Mouse (Mus musculus) testis, adult 2 months (tissue): Measurements from ENCODE around the gene Fbxw27. TPM values are rescaled to one million over a fixed set of nuclear protein-coding genes. Genes with fewer than 3 reads are reported as not detected.
"Not testable (repeated sequence)": the region's sequence is repeated elsewhere in the genome, so short reads cannot be mapped to it uniquely, and the experiment has no call there.

Source experiments
- H3K27ac ChIP-seq: fragments of 200-500 bp; 2 replicates; pipeline ENCODE4 v1.5.1; 2012; ENCODE audit warnings: low read depth, low read length; ENCODE audit not compliant: control insufficient read depth, insufficient read depth
- H3K27me3 ChIP-seq: fragments of 200-500 bp; 2 replicates; pipeline ENCODE4 v1.6.1; 2012; ENCODE audit warnings: mild to moderate bottlenecking, low read length, moderate library complexity; ENCODE audit not compliant: control insufficient read depth, insufficient read depth
- H3K36me3 ChIP-seq: fragments of 200-500 bp; 2 replicates; pipeline ENCODE4 v1.6.1; 2012; ENCODE audit warnings: mild to moderate bottlenecking, low read length; ENCODE audit not compliant: control insufficient read depth, insufficient read depth
- H3K4me1 ChIP-seq: fragments of 200-500 bp; 2 replicates; pipeline ENCODE4 v1.6.1; 2012; ENCODE audit warnings: low read length; ENCODE audit not compliant: control insufficient read depth, insufficient read depth
- H3K4me3 ChIP-seq: fragments of 200-500 bp; 2 replicates; pipeline ENCODE4 v1.5.1; 2012; ENCODE audit warnings: low read depth, mild to moderate bottlenecking, low read length, moderate library complexity, mixed read lengths; ENCODE audit not compliant: control insufficient read depth
- CTCF ChIP-seq: fragments of 200-500 bp; IDR thresholded peaks from 2 replicates; pipeline ENCODE4 v1.5.1; 2012; ENCODE audit warnings: low read depth, mild to moderate bottlenecking, inconsistent platforms, low read length, moderate library complexity; ENCODE audit not compliant: control insufficient read depth, insufficient read depth, insufficient replicate concordance
- POLR2A ChIP-seq: fragments of 200-500 bp; IDR thresholded peaks from 2 replicates; pipeline ENCODE4 v1.6.1; 2012; ENCODE audit warnings: low read depth, mild to moderate bottlenecking, inconsistent platforms, low read length, moderate library complexity; ENCODE audit not compliant: control insufficient read depth
- polyA plus RNA-seq: library from polyadenylated mRNA; depleted of rRNA; stranded (reverse); fragments of >200 nt; gene quantifications from 2 replicates; pipeline ENCODE4 v1.2.3, GENCODE M21; 2012; rRNA removed

Fbxw27 gene
- 28.1 and 37.2 TPM in 2 replicates for polyA plus RNA-seq

- H3K4me1 ChIP-seq, H3K4me3 ChIP-seq, H3K27me3 ChIP-seq, H3K36me3 ChIP-seq, H3K27ac ChIP-seq: not testable (repeated sequence)
Measured at GRCm38 (mm10) chr9:109790570-109790969, at the start of gene Fbxw27. Gene Fbxw27 (minus strand): TSS chr9:109790670.

GRCm38 (mm10) chr9:109833088-109833412 is 42.6 kb upstream of the Fbxw27 start:
- Histone ChIP-seq H3K27me3 (no peaks in the 10 kb centered on the region), H3K36me3 (no peaks in the 10 kb centered on the region), H3K4me3 (peak overlapping the region; percentile 97), H3K4me1 (peaks cover 4% of the 10 kb centered on the region), H3K27ac (peak overlapping the region; percentile 82; the same call in 1 of the 2 replicates)
- TF ChIP-seq POLR2A (no peak), CTCF (no peak)

GRCm38 (mm10) chr9:109832391-109833087 is 42.1 kb upstream of the Fbxw27 start, which contains the start of gene Nme6:
Gene Nme6 (plus strand): TSS chr9:109832749.
- Histone ChIP-seq H3K4me1 (peaks cover 4% of the 10 kb centered on the region), H3K27ac (peak within 1 kb of the TSS; percentile 82), H3K4me3 (peak within 1 kb of the TSS; percentile 97), H3K36me3 (no peaks in the 10 kb centered on the region), H3K27me3 (no peaks in the 10 kb centered on the region)
- TF ChIP-seq POLR2A = peak; percentile 68
- TF ChIP-seq CTCF = peak; percentile 49; the same call in 1 of the 2 replicates

GRCm38 (mm10) chr9:109826181-109826580 is 35.7 kb upstream of the Fbxw27 start:
- no peaks in the 10 kb centered on the region for H3K4me1 ChIP-seq
- H3K27ac ChIP-seq = no peak overlapping the region
- no peaks in the 10 kb centered on the region for H3K36me3 ChIP-seq
- no peaks in the 10 kb centered on the region for H3K27me3 ChIP-seq
- TF ChIP-seq POLR2A (no peak), CTCF (no peak)
- no peak overlapping the region for H3K4me3 ChIP-seq

GRCm38 (mm10) chr9:109825739-109826138 is 35.3 kb upstream of the Fbxw27 start:
- Histone ChIP-seq H3K4me1 (no peaks in the 10 kb centered on the region), H3K27me3 (no peaks in the 10 kb centered on the region), H3K4me3 (no peak overlapping the region), H3K27ac (no peak overlapping the region), H3K36me3 (no peaks in the 10 kb centered on the region)
- TF ChIP-seq POLR2A (no peak), CTCF (no peak)

GRCm38 (mm10) chr9:109816341-109816740 is 25.9 kb upstream of the Fbxw27 start:
- H3K27me3 ChIP-seq = no peaks in the 10 kb centered on the region
- no peak overlapping the region for H3K4me3 ChIP-seq
- no peak overlapping the region for H3K27ac ChIP-seq
- no peaks in the 10 kb centered on the region for H3K4me1 ChIP-seq
- no peaks in the 10 kb centered on the region for H3K36me3 ChIP-seq
- TF ChIP-seq CTCF (no peak), POLR2A (no peak)

GRCm38 (mm10) chr9:109813424-109813823 is 23.0 kb upstream of the Fbxw27 start:
- no peaks in the 10 kb centered on the region for H3K36me3 ChIP-seq
- H3K4me1 ChIP-seq = no peaks in the 10 kb centered on the region
- TF ChIP-seq POLR2A (no peak), CTCF (no peak)
- no peak overlapping the region for H3K4me3 ChIP-seq
- H3K27ac ChIP-seq = no peak overlapping the region
- no peaks in the 10 kb centered on the region for H3K27me3 ChIP-seq

- Histone ChIP-seq H3K4me3 (no peak within 1 kb of the TSS), H3K4me1 (no peaks in the 10 kb centered on the region), H3K36me3 (no peaks in the 10 kb centered on the region), H3K27me3 (no peaks in the 10 kb centered on the region), H3K27ac (no peak within 1 kb of the TSS)
- TF ChIP-seq POLR2A (no peak), CTCF (no peak)
Measured at GRCm38 (mm10) chr9:109811980-109812379, 21.5 kb upstream of the Fbxw27 start, which contains the start of gene Spink8. Gene Spink8 (plus strand): TSS chr9:109812280.
